Mouse (Mus musculus) cortical plate, adult 2 months (tissue): ENCODE data around the gene Tectb.

ENCODE experiments used
- CTCF ChIP-seq: fragments of 200-500 bp; IDR thresholded peaks from 2 replicates; pipeline ENCODE4 v1.5.1; 2011; ENCODE audit warnings: mild to moderate bottlenecking, control low read depth, low read length; ENCODE audit not compliant: insufficient read depth; ENCODE audit errors: extremely low read depth
- POLR2A ChIP-seq: fragments of 200-500 bp; IDR thresholded peaks from 2 replicates; pipeline ENCODE4 v1.6.1; 2011; ENCODE audit warnings: mild to moderate bottlenecking, low read length, control low read depth; ENCODE audit not compliant: insufficient read depth; ENCODE audit errors: extremely low read depth

DNA sequence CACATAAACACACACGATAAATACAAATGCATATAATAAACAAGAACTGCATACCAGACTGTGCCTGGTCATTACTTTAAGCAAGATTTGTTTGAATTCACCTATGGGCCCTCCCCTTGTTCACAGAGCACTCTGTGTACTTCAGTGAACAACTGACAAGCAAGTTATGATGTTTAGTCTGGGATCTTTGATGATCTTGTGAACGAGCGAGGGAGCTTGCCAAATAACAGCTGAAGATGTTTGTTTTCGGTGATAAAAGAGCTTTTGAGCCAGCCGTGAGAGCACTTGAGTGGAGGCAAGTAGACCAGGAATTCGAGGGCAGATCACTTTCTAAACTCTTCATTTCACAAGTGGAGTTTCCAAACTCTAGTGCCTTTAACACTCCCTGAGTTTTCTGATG lies 12.2 kb upstream of the Tectb start:
- TF ChIP-seq CTCF (no peak), POLR2A (no peak)
